Mouse (Mus musculus): ENCODE data around the gene Fzd2.

DNA sequence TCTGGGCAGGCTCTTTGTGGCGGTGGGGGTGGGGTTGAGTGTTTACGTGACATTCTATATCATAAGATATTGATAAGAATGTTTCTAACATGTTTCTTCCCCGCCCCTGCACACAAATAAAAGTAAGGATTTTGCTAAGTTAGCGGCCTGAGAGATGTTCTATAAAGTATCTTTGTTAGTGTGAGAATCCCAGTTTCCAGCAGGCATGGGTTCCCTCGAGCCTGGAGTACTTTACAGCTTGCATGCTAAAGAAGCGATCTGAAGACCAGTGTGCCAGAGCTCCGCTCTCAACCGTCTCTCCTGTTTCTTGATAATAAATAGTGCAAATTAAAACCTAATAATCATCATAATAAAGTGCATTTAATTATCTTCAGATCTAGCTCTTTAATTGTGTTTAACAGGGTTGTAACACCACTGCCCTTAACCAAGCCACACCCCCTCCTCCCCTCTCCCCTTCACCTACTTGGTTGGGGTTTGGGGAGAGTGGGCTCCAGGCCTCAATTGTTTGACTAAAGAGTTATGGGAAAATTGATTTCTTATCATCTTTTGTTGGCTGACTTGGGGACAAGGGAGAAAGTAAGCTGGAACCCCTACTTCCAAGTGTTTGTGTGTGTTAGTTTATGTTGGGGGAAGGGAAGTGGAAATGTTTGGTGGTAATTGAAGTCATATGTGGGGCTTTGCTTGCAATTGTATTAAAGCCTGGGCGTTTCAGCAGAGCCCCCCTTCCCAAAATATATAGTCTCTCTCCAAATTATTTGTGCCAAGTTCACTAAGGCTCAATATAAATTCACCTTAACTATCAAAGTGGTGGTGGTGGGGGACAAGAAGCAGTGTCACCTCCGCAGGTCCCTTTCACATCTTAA is 3.7 kb downstream of the Fzd2 start:
- TF ChIP-seq POLR2A (IDR thresholded peaks at IDR 0.05; ENCODE audit: borderline replicate concordance, insufficient read depth, low read length) (no peak), CTCF (IDR thresholded peaks at IDR 0.05; ENCODE audit: borderline replicate concordance, insufficient read depth, low read depth, low read length) (no peak)
